Mouse (Mus musculus) liver, embryonic 15.5 days (tissue): ENCODE results near the gene Lars2. TPM values are rescaled to one million over a fixed set of nuclear protein-coding genes. Genes with fewer than 3 reads are reported as not detected.

Experiments used
- ATAC-seq: fragments of 200-750 bp; cut with Nextera tagmentation; 2 replicates; pipeline ENCODE4 v1.8.0; 2017; ENCODE audit warnings: moderate number of reproducible peaks, mild to moderate bottlenecking, moderate library complexity; ENCODE audit not compliant: insufficient read depth
- H3K27ac ChIP-seq: fragments of 300-500 bp; sonication (generic); replicated peaks from 2 replicates; pipeline ENCODE4 v1.5.1; 2015; ENCODE audit warnings: mild to moderate bottlenecking, inconsistent platforms
- H3K27me3 ChIP-seq: fragments of 300-500 bp; sonication (generic); 2 replicates; pipeline ENCODE4 v1.6.1; 2015; ENCODE audit warnings: mild to moderate bottlenecking, inconsistent platforms
- H3K36me3 ChIP-seq: fragments of 300-500 bp; sonication (generic); replicated peaks from 2 replicates; pipeline ENCODE4 v1.6.1; 2015; ENCODE audit warnings: moderate library complexity, mild to moderate bottlenecking, inconsistent platforms
- H3K4me1 ChIP-seq: fragments of 300-500 bp; sonication (generic); replicated peaks from 2 replicates; pipeline ENCODE4 v1.6.1; 2015; ENCODE audit warnings: inconsistent platforms
- H3K4me2 ChIP-seq: fragments of 300-500 bp; sonication (generic); 2 replicates; pipeline ENCODE4 v1.6.1; 2015; ENCODE audit warnings: moderate library complexity, mild to moderate bottlenecking, inconsistent platforms
- H3K4me3 ChIP-seq: fragments of 300-500 bp; sonication (generic); replicated peaks from 2 replicates; pipeline ENCODE4 v1.5.1; 2015; ENCODE audit warnings: mild to moderate bottlenecking, inconsistent platforms
- H3K9ac ChIP-seq: fragments of 300-500 bp; sonication (generic); 2 replicates; pipeline ENCODE4 v1.6.1; 2015; ENCODE audit warnings: moderate library complexity, mild to moderate bottlenecking, inconsistent platforms
- H3K9me3 ChIP-seq: fragments of 300-500 bp; sonication (generic); replicated peaks from 2 replicates; pipeline ENCODE4 v1.6.1; 2016; ENCODE audit warnings: inconsistent platforms
- WGBS: fragments of 180-500 bp; shearing (Covaris S2); methylation state at CpG from one replicate; pipeline ENCODE4 v1.1.7; 2015; ENCODE audit warnings: mixed read lengths; ENCODE audit not compliant: insufficient replicate concordance; 5-methylcytosine and 5-hydroxymethylcytosine counted together
- polyA plus RNA-seq: library from polyadenylated mRNA; unstranded; fragments of >200 nt; fragmentation: Nextera tagmentation; extraction: Ambion mirVana; gene quantifications from 2 replicates; pipeline ENCODE4 v1.2.1, GENCODE M21; 2015

Gene Lars2
- polyA plus RNA-seq, 1 experiment from 2014 or later, result 577 TPM

- Histone ChIP-seq H3K9ac (no peak overlapping the region), H3K4me3 (no peak overlapping the region), H3K36me3 (peaks cover 59% of the 10 kb centered on the region), H3K9me3 (no peaks in the 10 kb centered on the region), H3K4me1 (peaks cover 6% of the 10 kb centered on the region; the same call in 1 of the 2 replicates), H3K27me3 (no peaks in the 10 kb centered on the region), H3K27ac (peak overlapping the region; percentile 33; the same call in 1 of the 2 replicates), H3K4me2 (peak overlapping the region; percentile 21; the same call in 1 of the 2 replicates)
- peak; percentile 26; the same call in 1 of the 2 replicates for ATAC-seq
- WGBS, result 42% methylated on average over 8 of the region's 8 CpGs
These were observed 143.2 kb downstream of the Lars2 start for GRCm38 (mm10) chr9:123509638-123510604.

- no peak for ATAC-seq
- no peak overlapping the region for H3K4me3 ChIP-seq
- 81% methylated on average over 5 of the region's 5 CpGs for WGBS
- no peak overlapping the region for H3K9ac ChIP-seq
- H3K9me3 ChIP-seq, result no peaks in the 10 kb centered on the region
- no peaks in the 10 kb centered on the region for H3K27me3 ChIP-seq
- H3K36me3 ChIP-seq, result peaks cover 53% of the 10 kb centered on the region
- H3K27ac ChIP-seq, result no peak overlapping the region
- no peak overlapping the region for H3K4me2 ChIP-seq
- H3K4me1 ChIP-seq, result peaks cover 6% of the 10 kb centered on the region; the same call in 1 of the 2 replicates
These were observed 144.2 kb downstream of the Lars2 start for GRCm38 (mm10) chr9:123510926-123511325.

Other genes starting within 250 kb of the Lars2 start
- gene Clec3b, start 216.0 kb upstream of the Lars2 start, polyA plus RNA-seq, result 0.12 TPM in 1 of 2 replicates, not detected in the other
- gene Cdcp1, start 150.9 kb upstream of the Lars2 start, polyA plus RNA-seq, result 0.46 and 0.59 TPM in 2 replicates
- gene Tmem158, start 106.2 kb upstream of the Lars2 start, polyA plus RNA-seq, result 2.0 and 2.1 TPM in 2 replicates
- gene Limd1, start 111.8 kb downstream of the Lars2 start, polyA plus RNA-seq, result 22.8 and 23.2 TPM in 2 replicates
- 25.7 and 26.5 TPM in 2 replicates for gene Sacm1l, start 162.8 kb downstream of the Lars2 start, polyA plus RNA-seq